ENCODE assay signal across 9 mouse cellular contexts in genomic region chr1:173420374-173420773, GRCm38 (mm10). TPM values are rescaled to one million over a fixed set of nuclear protein-coding genes. Genes with fewer than 3 reads are reported as not detected.
A peak's percentile ranks its signal among the peaks of the same experiment; 100 is the strongest.
DNase-seq lines count a peak whose midpoint lies in the region; ATAC-seq and TF ChIP-seq lines count a peak whose summit lies in the region.
"Had no signal": no experiment of that assay in that cellular context is flagged by ENCODE, and none has a peak within 500 bp of the region (broad histone marks: within the 10 kb centered on the region; RNA-seq: fewer than 3 reads in every experiment).

No protein-coding gene starts in this region.

- no peaks in the 10 kb centered on the region for H3K27me3 ChIP-seq in liver, embryonic 12.5 days (replicated peaks)
- no peaks in the 10 kb centered on the region for H3K27me3 ChIP-seq in spleen, adult 2 months (ENCODE audit: control insufficient read depth, insufficient read depth, low read length)
- H3K27me3 ChIP-seq in cerebellum, adult 2 months (ENCODE audit: control insufficient read depth, insufficient read depth, low read length): no peaks in the 10 kb centered on the region
- H3K27me3 ChIP-seq: stomach, embryonic 15.5 days had no signal

- ATAC-seq in liver, embryonic 12.5 days: peak; percentile 42; the same call in 1 of the 2 replicates

- no peak for TF ChIP-seq CTCF in spleen, adult 2 months (IDR thresholded peaks at IDR 0.05; ENCODE audit: extremely low read depth, insufficient read depth, insufficient read length, insufficient replicate concordance)
- TF ChIP-seq CTCF in cerebellum, adult 2 months (IDR thresholded peaks at IDR 0.05; ENCODE audit: borderline replicate concordance, insufficient read depth, low read depth, low read length): no peak

- intact Hi-C loops in gastrocnemius, postnatal 36 days (cut with DNase I): no loop called here

- H3K27ac ChIP-seq in liver, embryonic 12.5 days: no peak overlapping the region
- H3K27ac ChIP-seq in spleen, adult 2 months (ENCODE audit: insufficient read depth, low read length): no peak overlapping the region
- H3K27ac ChIP-seq in cerebellum, adult 2 months (ENCODE audit: insufficient read depth, low read length): no peak overlapping the region
- H3K27ac ChIP-seq: stomach, embryonic 15.5 days had no signal

- peak; percentile 16 for DNase-seq in kidney, postnatal 36 days
- no peak for DNase-seq in kidney, postnatal 14 days
- peak; percentile 74 for DNase-seq in ZHBTc4 (ENCODE audit: low read depth, low spot score)
- peak; percentile 68 to 75 for DNase-seq in spleen, adult 2 months (ENCODE audit: low read depth in 1 of 2, low spot score in 2 of 2)
- no peak for DNase-seq in gastrocnemius, postnatal 36 days
- no peak for DNase-seq in gastrocnemius, postnatal 25 days
- no peak for DNase-seq in cerebellum, adult 2 months

- no peaks in the 10 kb centered on the region for H3K36me3 ChIP-seq in liver, embryonic 12.5 days
- no peaks in the 10 kb centered on the region for H3K36me3 ChIP-seq in spleen, adult 2 months (ENCODE audit: control insufficient read depth, insufficient read depth, low read length)
- H3K36me3 ChIP-seq: stomach, embryonic 15.5 days had no signal

- no peaks in the 10 kb centered on the region for H3K9me3 ChIP-seq in liver, embryonic 12.5 days (replicated peaks)
- H3K9me3 ChIP-seq: stomach, embryonic 15.5 days had no signal

- H3K4me2 ChIP-seq in liver, embryonic 12.5 days: no peak overlapping the region
- H3K4me2 ChIP-seq: stomach, embryonic 15.5 days had no signal

- H3K9ac ChIP-seq in liver, embryonic 12.5 days: no peak overlapping the region
- H3K9ac ChIP-seq: stomach, embryonic 15.5 days had no signal

- no peaks in the 10 kb centered on the region for H3K4me1 ChIP-seq in liver, embryonic 12.5 days
- H3K4me1 ChIP-seq in spleen, adult 2 months (ENCODE audit: control insufficient read depth, insufficient read depth, insufficient read length): no peaks in the 10 kb centered on the region; the same call in 1 of the 2 replicates
- H3K4me1 ChIP-seq in cerebellum, adult 2 months (ENCODE audit: control insufficient read depth, insufficient read depth, low read length): no peaks in the 10 kb centered on the region
- H3K4me1 ChIP-seq: stomach, embryonic 15.5 days had no signal

- WGBS in liver, embryonic 12.5 days (ENCODE audit: insufficient replicate concordance): 26% methylated on average over 6 of the region's 6 CpGs
- WGBS in spleen, adult 2 months: 19% methylated on average over 6 of the region's 6 CpGs
- 85% methylated on average over 6 of the region's 6 CpGs for WGBS in cerebellum, adult 2 months

- no peak for TF ChIP-seq POLR2A in spleen, adult 2 months (IDR thresholded peaks at IDR 0.05; ENCODE audit: low read depth, low read length)
- no peak for TF ChIP-seq POLR2A in cerebellum, adult 2 months (IDR thresholded peaks at IDR 0.05; ENCODE audit: borderline replicate concordance, insufficient read depth, low read length)

- H3K4me3 ChIP-seq in liver, embryonic 12.5 days: no peak overlapping the region
- H3K4me3 ChIP-seq in spleen, adult 2 months (ENCODE audit: extremely low read depth, insufficient read depth, insufficient read length): peak overlapping the region; percentile 41
- no peak overlapping the region for H3K4me3 ChIP-seq in cerebellum, adult 2 months (replicated peaks; ENCODE audit: insufficient read depth, low read depth, low read length)
- H3K4me3 ChIP-seq: stomach, embryonic 15.5 days had no signal

RNA-seq across cellular contexts. Expression of gene Cadm3, which starts 52.9 kb away (rescaled TPM):
- 1.1 and 1.3 TPM in 2 replicates for polyA plus RNA-seq in liver, embryonic 12.5 days (2016; fragmentation: Nextera tagmentation; extraction: Ambion mirVana)
- polyA plus RNA-seq in spleen, adult 2 months (2012; rRNA removed): 5.1 and 9.6 TPM in 2 replicates
- 1 to 10 TPM; 8.7 to 8.9 TPM for total RNA-seq in gastrocnemius, postnatal 36 days (2021)
- total RNA-seq in gastrocnemius, postnatal 25 days (2021): 10 to 100 TPM in 1 of 2 experiments, 1 to 10 TPM in 1; 9.9 to 11.4 TPM
- 979 and 1,062 TPM in 2 replicates for polyA plus RNA-seq in cerebellum, adult 2 months (2012; rRNA removed)

Comparison
In these comparisons a context has a peak if more than half of its experiments do, and no peak if none do; other contexts are left out.
1. DNase-seq: peak in kidney, postnatal 36 days (2 of 2), ZHBTc4 (single experiment) and spleen, adult 2 months (2 of 2); none in kidney, postnatal 14 days (single experiment), gastrocnemius, postnatal 36 days (0 of 2), gastrocnemius, postnatal 25 days (single experiment) and cerebellum, adult 2 months (0 of 2).
2. RNA of gene Cadm3, which starts 52.9 kb away (polyA plus RNA-seq): 979 to 1,062 TPM in cerebellum, adult 2 months; 5.1 to 9.6 TPM in spleen, adult 2 months and 1.1 to 1.3 TPM in liver, embryonic 12.5 days; every median in the first group is over 10 times any median in the second.